Mouse (Mus musculus) lung, postnatal 0 days (tissue): ENCODE results near the gene Cacnb2.

Experiments used
- CTCF ChIP-seq: IDR thresholded peaks from 2 replicates; pipeline ENCODE4 v1.5.1; 2016; ENCODE audit warnings: antibody characterized with exemption, mild to moderate bottlenecking
- EP300 ChIP-seq: IDR thresholded peaks from 2 replicates; pipeline ENCODE4 v1.6.1; 2016; ENCODE audit warnings: antibody characterized with exemption, mild to moderate bottlenecking, control low read depth

DNA sequence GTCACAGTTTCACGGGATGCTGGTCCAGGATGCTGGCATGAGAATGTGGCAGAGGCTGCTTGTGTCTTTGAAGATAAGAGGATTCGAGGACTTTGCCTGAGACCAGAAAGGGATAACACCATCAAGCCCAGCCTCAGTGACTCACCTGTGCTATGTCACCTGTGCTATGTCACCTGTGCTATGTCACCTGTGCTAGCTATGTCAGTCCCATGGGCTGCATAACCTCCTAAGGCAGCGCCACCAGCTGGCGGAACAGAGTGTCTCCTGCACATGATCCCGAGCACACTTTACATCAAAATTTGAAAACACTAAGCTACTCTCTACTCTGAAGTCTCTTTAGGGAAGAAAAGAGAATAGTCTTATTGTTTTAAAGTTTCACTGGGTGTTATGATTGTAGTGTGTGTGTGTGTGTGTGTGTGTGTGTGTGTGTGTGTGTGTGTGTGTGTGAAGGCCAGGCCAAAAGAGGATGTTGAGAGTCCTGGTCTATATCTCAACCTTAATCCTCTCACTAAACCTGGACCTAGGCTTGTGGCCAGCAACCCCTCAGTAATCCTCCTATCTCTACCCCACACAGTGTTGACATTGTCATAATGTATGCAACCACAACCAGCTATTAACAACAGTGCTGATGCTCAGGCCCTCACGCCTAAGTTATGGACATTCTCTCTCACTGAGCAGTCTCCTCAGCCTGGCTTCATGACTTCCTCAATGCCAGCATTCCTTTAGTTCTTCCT, 17.4 kb downstream of the Cacnb2 start:
- TF ChIP-seq CTCF (peak; percentile 47), EP300 (no peak)
